Mouse (Mus musculus): Measurements from ENCODE around the gene Defb19. TPM values are rescaled to one million over a fixed set of nuclear protein-coding genes. Genes with fewer than 3 reads are reported as not detected.

The Defb19 gene
- polyA plus RNA-seq, 2 experiments = not detected

DNA sequence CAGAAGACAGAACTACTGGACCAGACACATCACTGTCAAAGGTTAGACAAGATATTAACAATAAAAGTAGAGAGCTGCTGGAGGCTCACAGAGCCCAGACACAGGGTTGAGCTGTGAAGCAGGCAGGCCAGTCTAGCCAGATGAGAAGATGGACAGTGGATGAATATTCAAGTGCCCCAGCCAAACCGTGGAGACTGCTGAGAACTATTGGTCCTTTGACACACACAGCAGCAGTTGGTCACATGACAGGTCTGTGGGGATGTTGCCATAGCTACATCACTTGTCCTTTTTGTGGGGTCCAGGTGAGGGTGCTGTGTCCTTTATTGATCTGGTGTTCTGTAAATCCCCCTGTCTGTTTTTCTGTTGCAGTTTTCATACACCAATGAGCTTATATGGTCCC, 45.1 kb upstream of the Defb19 start:
- WGBS (ENCODE audit: insufficient replicate concordance) = 24% methylated on average over 1 of the region's 1 CpGs
- peaks cover 34% of the 10 kb centered on the region for H3K27me3 ChIP-seq (ENCODE audit: control insufficient read depth, insufficient read depth, low read length)
- no peaks in the 10 kb centered on the region for H3K9me3 ChIP-seq (ENCODE audit: control insufficient read depth, low read length)
- ATAC-seq (ENCODE audit: insufficient read depth) (no peak), DNase-seq (ENCODE audit: low read depth in 3 of 3, low spot score in 3 of 3) (no peak)
- no peak overlapping the region for H3K4me2 ChIP-seq (ENCODE audit: low read depth)
- H3K4me1 ChIP-seq (replicated peaks; ENCODE audit: control insufficient read depth in 2 of 2, insufficient read depth in 2 of 2, low read length in 1 of 2) = no peaks in the 10 kb centered on the region
- H3K36me3 ChIP-seq (replicated peaks; ENCODE audit: control insufficient read depth, insufficient read depth, low read depth) = no peaks in the 10 kb centered on the region
- no peak overlapping the region for H3K4me3 ChIP-seq (ENCODE audit: insufficient read depth in 1 of 2, low read depth in 2 of 2, low read length in 2 of 2)
- H3K9ac ChIP-seq (replicated peaks) = no peak overlapping the region
- TF ChIP-seq CTCF (IDR thresholded peaks at IDR 0.05; ENCODE audit: low read depth) = no peak
- TF ChIP-seq EP300 (IDR thresholded peaks at IDR 0.05; ENCODE audit: low read depth) = no peak
- no peak overlapping the region for H3K27ac ChIP-seq

DNA sequence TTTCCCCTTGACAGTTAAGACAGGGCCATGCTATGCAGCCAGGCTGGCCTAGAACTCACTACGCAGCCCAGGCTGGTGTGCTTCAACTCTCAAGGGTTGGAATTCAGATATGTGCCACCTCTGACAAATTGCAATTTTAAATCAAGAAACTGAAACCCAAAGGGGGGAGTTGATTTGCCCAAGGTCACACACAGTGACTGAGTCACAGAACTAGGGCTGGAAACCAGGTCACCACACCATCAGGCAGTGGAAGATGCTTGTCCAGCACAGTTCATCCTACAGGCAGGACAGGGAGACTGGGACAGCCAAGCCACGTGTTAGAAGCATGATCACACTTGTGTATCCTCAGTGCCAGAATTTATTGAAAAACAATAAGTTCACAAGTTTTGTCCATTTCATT, 44.5 kb upstream of the Defb19 start:
- Histone ChIP-seq H3K4me1 (replicated peaks; ENCODE audit: control insufficient read depth in 2 of 2, insufficient read depth in 2 of 2, low read length in 1 of 2) (no peaks in the 10 kb centered on the region), H3K27ac (no peak overlapping the region), H3K9me3 (ENCODE audit: control insufficient read depth, low read length) (no peaks in the 10 kb centered on the region), H3K36me3 (replicated peaks; ENCODE audit: control insufficient read depth, insufficient read depth, low read depth) (no peaks in the 10 kb centered on the region), H3K4me2 (ENCODE audit: low read depth) (no peak overlapping the region), H3K27me3 (ENCODE audit: control insufficient read depth, insufficient read depth, low read length) (peaks cover 34% of the 10 kb centered on the region), H3K4me3 (ENCODE audit: insufficient read depth in 1 of 2, low read depth in 2 of 2, low read length in 2 of 2) (no peak overlapping the region), H3K9ac (replicated peaks) (no peak overlapping the region)
- ATAC-seq (ENCODE audit: insufficient read depth) (no peak), DNase-seq (ENCODE audit: low read depth in 3 of 3, low spot score in 3 of 3) (no peak)
- TF ChIP-seq EP300 (IDR thresholded peaks at IDR 0.05; ENCODE audit: low read depth) (no peak), CTCF (IDR thresholded peaks at IDR 0.05; ENCODE audit: low read depth) (no peak)
- 56% methylated on average over 2 of the region's 2 CpGs for WGBS (ENCODE audit: insufficient replicate concordance)

DNA sequence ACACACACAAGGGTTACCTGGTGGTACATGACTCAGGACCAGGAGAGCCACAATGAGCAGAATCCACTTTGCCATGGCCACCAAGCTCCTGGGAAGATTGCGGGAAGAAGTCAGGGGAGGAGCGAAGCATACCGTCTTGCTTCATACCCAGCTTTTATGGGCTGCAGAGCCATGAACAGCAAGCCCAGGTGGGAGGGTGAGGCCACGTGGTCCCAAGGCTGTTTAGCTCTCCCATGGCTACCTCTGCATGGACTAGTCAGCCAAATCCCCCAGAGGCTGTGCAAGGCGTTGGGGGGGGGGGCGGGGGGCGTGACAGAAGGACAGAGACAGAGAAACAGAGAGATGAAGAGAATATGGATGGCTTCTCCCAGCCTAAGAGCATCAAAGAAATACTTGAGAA, 42.8 kb upstream of the Defb19 start, which contains the start of gene Defb25:
Defb25 (minus strand) TSS at position 101 of the 400 bp plus-strand sequence.
- WGBS (ENCODE audit: insufficient replicate concordance) = 69% methylated on average over 7 of the region's 7 CpGs
- no peak within 1 kb of the TSS for H3K4me3 ChIP-seq (ENCODE audit: insufficient read depth in 1 of 2, low read depth in 2 of 2, low read length in 2 of 2)
- H3K4me2 ChIP-seq (ENCODE audit: low read depth) = no peak within 1 kb of the TSS
- H3K9ac ChIP-seq (replicated peaks) = no peak within 1 kb of the TSS
- no peaks in the 10 kb centered on the region for H3K9me3 ChIP-seq (ENCODE audit: control insufficient read depth, low read length)
- H3K36me3 ChIP-seq (replicated peaks; ENCODE audit: control insufficient read depth, insufficient read depth, low read depth) = no peaks in the 10 kb centered on the region
- H3K4me1 ChIP-seq (replicated peaks; ENCODE audit: control insufficient read depth in 2 of 2, insufficient read depth in 2 of 2, low read length in 1 of 2) = no peaks in the 10 kb centered on the region
- no peak within 1 kb of the TSS for H3K27ac ChIP-seq
- DNase-seq (ENCODE audit: low read depth in 3 of 3, low spot score in 3 of 3) (no peak), ATAC-seq (ENCODE audit: insufficient read depth) (no peak)
- TF ChIP-seq CTCF (IDR thresholded peaks at IDR 0.05; ENCODE audit: low read depth) (no peak), EP300 (IDR thresholded peaks at IDR 0.05; ENCODE audit: low read depth) (no peak)
- peaks cover 27% of the 10 kb centered on the region for H3K27me3 ChIP-seq (ENCODE audit: control insufficient read depth, insufficient read depth, low read length)

GRCm38 (mm10) chr2:152622151-152622550, 42.0 kb upstream of the Defb19 start:
- peaks cover 20% of the 10 kb centered on the region for H3K27me3 ChIP-seq (ENCODE audit: control insufficient read depth, insufficient read depth, low read length)
- H3K4me1 ChIP-seq (replicated peaks; ENCODE audit: control insufficient read depth in 2 of 2, insufficient read depth in 2 of 2, low read length in 1 of 2) = no peaks in the 10 kb centered on the region
- 48% methylated on average over 13 of the region's 13 CpGs for WGBS (ENCODE audit: insufficient replicate concordance)
- no peak for DNase-seq (ENCODE audit: low read depth in 3 of 3, low spot score in 3 of 3)
- H3K36me3 ChIP-seq (replicated peaks; ENCODE audit: control insufficient read depth, insufficient read depth, low read depth) = no peaks in the 10 kb centered on the region
- H3K27ac ChIP-seq = no peak overlapping the region
- H3K9ac ChIP-seq (replicated peaks) = no peak overlapping the region
- H3K4me3 ChIP-seq (ENCODE audit: insufficient read depth in 1 of 2, low read depth in 2 of 2, low read length in 2 of 2) = no peak overlapping the region
- H3K9me3 ChIP-seq (ENCODE audit: control insufficient read depth, low read length) = no peaks in the 10 kb centered on the region
- ATAC-seq (ENCODE audit: insufficient read depth) = no peak
- TF ChIP-seq EP300 (IDR thresholded peaks at IDR 0.05; ENCODE audit: low read depth) = no peak
- TF ChIP-seq CTCF (IDR thresholded peaks at IDR 0.05; ENCODE audit: low read depth) = no peak
- H3K4me2 ChIP-seq (ENCODE audit: low read depth) = no peak overlapping the region

GRCm38 (mm10) chr2:152620367-152621134, 40.4 kb upstream of the Defb19 start:
- Histone ChIP-seq H3K4me1 (replicated peaks; ENCODE audit: control insufficient read depth in 2 of 2, insufficient read depth in 2 of 2, low read length in 1 of 2) (no peaks in the 10 kb centered on the region), H3K9me3 (ENCODE audit: control insufficient read depth, low read length) (no peaks in the 10 kb centered on the region), H3K27ac (no peak overlapping the region), H3K9ac (replicated peaks) (no peak overlapping the region), H3K27me3 (ENCODE audit: control insufficient read depth, insufficient read depth, low read length) (peaks cover 4% of the 10 kb centered on the region), H3K4me2 (ENCODE audit: low read depth) (no peak overlapping the region), H3K36me3 (replicated peaks; ENCODE audit: control insufficient read depth, insufficient read depth, low read depth) (no peaks in the 10 kb centered on the region), H3K4me3 (ENCODE audit: insufficient read depth in 1 of 2, low read depth in 2 of 2, low read length in 2 of 2) (no peak overlapping the region)
- WGBS (ENCODE audit: insufficient replicate concordance) = 36% methylated on average over 9 of the region's 9 CpGs
- DNase-seq (ENCODE audit: low read depth in 3 of 3, low spot score in 3 of 3) = no peak
- no peak for TF ChIP-seq CTCF (IDR thresholded peaks at IDR 0.05; ENCODE audit: low read depth)
- TF ChIP-seq EP300 (IDR thresholded peaks at IDR 0.05; ENCODE audit: low read depth) = no peak
- ATAC-seq (ENCODE audit: insufficient read depth) = no peak

Data from liver, embryonic 14.5 days (tissue).